Mouse (Mus musculus): ENCODE measurements around the gene BC080695.
"Not testable (repeated sequence)": the region's sequence is repeated elsewhere in the genome, so short reads cannot be mapped to it uniquely, and the experiment has no call there.

BC080695 gene

GRCm38 (mm10) chr4:143551400-143551799 is at the start of gene BC080695, which contains the start of gene Gm13057:
Gene BC080695 (plus strand): TSS chr4:143551700.
Gene Gm13057 (plus strand): TSS chr4:143551709.
- DNase-seq (ENCODE audit: low spot score) = not testable (repeated sequence)

DNA sequence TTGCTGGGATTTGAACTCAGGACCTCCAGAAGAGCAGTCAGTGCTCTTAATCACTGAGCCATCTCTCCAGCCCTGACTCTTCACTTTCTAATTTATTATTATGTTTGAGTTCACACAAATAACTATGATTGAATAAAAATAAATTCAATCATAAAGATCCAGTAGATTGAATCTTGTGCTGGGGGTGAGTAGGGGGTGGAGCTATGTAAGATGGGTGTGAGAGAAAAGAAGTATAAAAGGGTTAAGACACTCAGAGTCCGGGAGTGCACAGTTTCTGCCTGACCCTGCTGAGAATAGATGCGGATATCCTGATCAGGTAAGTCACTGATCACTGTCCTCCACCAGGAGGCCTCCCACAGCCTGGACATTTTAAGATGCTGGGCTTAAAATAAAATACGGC is 40.5 kb upstream of the BC080695 start, which contains the start of gene Gm13043:
Gene Gm13043 (plus strand): TSS at position 301 of the 400 bp plus-strand sequence.
- DNase-seq (ENCODE audit: low spot score) = no peak

DNA sequence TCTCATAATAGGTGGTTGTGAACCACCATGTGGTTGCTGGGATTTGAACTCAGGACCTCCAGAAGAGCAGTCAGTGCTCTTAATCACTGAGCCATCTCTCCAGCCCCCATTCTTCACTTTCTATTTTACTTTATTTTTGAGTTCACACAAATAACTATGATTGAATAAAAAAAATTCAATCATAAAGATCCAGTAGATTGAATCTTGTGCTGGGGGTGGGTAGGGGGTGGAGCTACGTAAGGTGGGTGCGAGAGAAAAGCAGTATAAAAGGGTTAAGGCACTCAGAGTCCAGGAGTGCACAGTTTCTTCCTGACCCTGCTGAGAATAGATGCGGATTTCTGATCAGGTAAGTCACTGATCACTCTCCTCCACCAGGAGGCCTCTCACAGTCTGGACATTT is 15.8 kb upstream of the BC080695 start, which contains the start of gene Gm13040:
Gene Gm13040 (plus strand): TSS at position 301 of the 400 bp plus-strand sequence.
- not testable (repeated sequence) for DNase-seq (ENCODE audit: low spot score)

DNA sequence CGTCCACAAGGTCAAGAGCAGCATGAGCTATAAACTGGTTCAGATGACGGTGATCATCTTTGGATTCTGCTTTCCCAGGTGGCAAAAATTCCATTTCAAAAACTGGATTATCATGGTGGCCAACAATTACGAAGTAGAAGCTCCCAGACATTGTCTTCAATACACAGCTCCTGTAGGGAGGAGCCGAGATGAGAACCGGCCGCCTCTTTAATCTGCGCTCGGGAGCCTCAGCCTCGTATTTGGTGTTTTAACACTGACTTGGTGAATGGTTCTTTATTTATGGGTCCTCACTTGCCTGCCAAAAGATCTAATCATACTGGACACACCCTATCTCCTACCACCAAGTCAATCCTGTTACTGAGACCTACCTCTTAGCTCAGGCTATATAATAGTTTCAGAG is 60.4 kb downstream of the BC080695 start:
- DNase-seq (ENCODE audit: low spot score) = not testable (repeated sequence)

GRCm38 (mm10) chr4:143614703-143615102 is 63.2 kb downstream of the BC080695 start, which contains the start of gene Gm13083:
Gene Gm13083 (plus strand): TSS chr4:143615003.
- DNase-seq (ENCODE audit: low spot score) = not testable (repeated sequence)

GRCm38 (mm10) chr4:143618101-143618500 is 66.6 kb downstream of the BC080695 start:
- DNase-seq (ENCODE audit: low spot score) = not testable (repeated sequence)

All from left cerebral cortex, adult 11 months (tissue).